Mouse (Mus musculus) embryonic facial prominence, embryonic 13.5 days (tissue): ENCODE results near the gene Phlpp1. TPM values are rescaled to one million over a fixed set of nuclear protein-coding genes. Genes with fewer than 3 reads are reported as not detected.

Source experiments
- ATAC-seq: fragments of 200-750 bp; cut with Nextera tagmentation; 2 replicates; pipeline ENCODE4 v1.8.0; 2017; ENCODE audit warnings: low read depth; ENCODE audit not compliant: insufficient number of reproducible peaks, insufficient read depth, low FRiP score, low TSS enrichment
- H3K27ac ChIP-seq: fragments of 300-500 bp; sonication (generic); 2 replicates; pipeline ENCODE4 v1.5.1; 2015; ENCODE audit warnings: moderate library complexity, mild to moderate bottlenecking, inconsistent platforms
- H3K27me3 ChIP-seq: fragments of 300-500 bp; sonication (generic); 2 replicates; pipeline ENCODE4 v1.6.1; 2015; ENCODE audit warnings: mild to moderate bottlenecking, inconsistent platforms
- H3K36me3 ChIP-seq: fragments of 300-500 bp; sonication (generic); 2 replicates; pipeline ENCODE4 v1.6.1; 2015; ENCODE audit warnings: mild to moderate bottlenecking, inconsistent platforms
- H3K4me1 ChIP-seq: fragments of 300-500 bp; sonication (generic); 2 replicates; pipeline ENCODE4 v1.6.1; 2015; ENCODE audit warnings: inconsistent platforms
- H3K4me2 ChIP-seq: fragments of 300-500 bp; sonication (generic); 2 replicates; pipeline ENCODE4 v1.6.1; 2015; ENCODE audit warnings: moderate library complexity, mild to moderate bottlenecking, inconsistent platforms
- H3K4me3 ChIP-seq: fragments of 300-500 bp; sonication (generic); 2 replicates; pipeline ENCODE4 v1.5.1; 2015; ENCODE audit warnings: mild to moderate bottlenecking, inconsistent platforms
- H3K9ac ChIP-seq: fragments of 300-500 bp; sonication (generic); 2 replicates; pipeline ENCODE4 v1.6.1; 2015; ENCODE audit warnings: mild to moderate bottlenecking, inconsistent platforms
- H3K9me3 ChIP-seq: fragments of 300-500 bp; sonication (generic); 2 replicates; pipeline ENCODE4 v1.6.1; 2016; ENCODE audit warnings: inconsistent platforms
- whole genome bisulfite sequencing: fragments of 180-500 bp; shearing (Covaris S2); methylation state at CpG from one replicate; pipeline ENCODE4 v1.1.7; 2015; ENCODE audit warnings: mixed read lengths; 5-methylcytosine and 5-hydroxymethylcytosine counted together
- polyA plus RNA-seq: library from polyadenylated mRNA; unstranded; fragments of >200 nt; fragmentation: Nextera tagmentation; extraction: Ambion mirVana; gene quantifications from 2 replicates; pipeline ENCODE4 v1.2.1, GENCODE M21; 2015

The Phlpp1 gene
- polyA plus RNA-seq, 1 experiment from 2014 or later = 3.4 TPM

DNA sequence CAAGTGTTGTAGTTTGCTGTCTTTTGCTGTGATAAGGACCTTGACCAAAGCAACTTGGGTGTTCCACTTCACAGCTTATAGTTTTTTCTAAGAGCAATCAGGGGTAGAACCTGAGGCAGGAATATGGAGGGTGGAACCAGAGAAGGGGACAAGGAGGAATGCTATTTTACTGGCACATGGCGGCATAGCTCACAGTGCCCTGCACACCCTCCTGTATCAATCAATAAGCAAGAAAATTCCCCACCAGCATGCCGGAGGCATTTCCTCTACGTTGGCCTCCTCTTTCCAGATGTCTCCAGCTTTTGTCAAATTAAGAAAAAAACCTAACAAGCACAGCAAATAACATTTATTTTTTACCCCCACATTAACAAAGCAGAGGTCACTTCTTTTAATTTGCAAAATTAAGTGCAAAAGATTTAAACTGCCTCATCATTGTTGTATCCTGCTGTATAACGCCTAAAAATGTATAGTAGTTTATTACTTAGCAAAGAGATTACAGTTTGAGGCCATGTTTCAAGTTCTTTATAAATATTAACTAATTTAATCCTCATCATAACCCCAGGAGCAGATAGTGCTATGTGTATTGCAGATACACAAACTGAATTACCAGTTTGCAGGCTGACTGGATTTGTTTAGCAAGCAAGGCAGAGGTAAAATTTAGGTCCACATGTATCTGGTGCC is 13.4 kb downstream of the Phlpp1 start:
- no peak overlapping the region for H3K27ac ChIP-seq
- no peaks in the 10 kb centered on the region for H3K36me3 ChIP-seq
- H3K4me3 ChIP-seq = no peak overlapping the region
- no peak overlapping the region for H3K9ac ChIP-seq
- ATAC-seq = no peak
- 46% methylated on average over 4 of the region's 4 CpGs for WGBS
- H3K4me2 ChIP-seq = no peak overlapping the region
- no peaks in the 10 kb centered on the region for H3K27me3 ChIP-seq
- peaks cover 11% of the 10 kb centered on the region for H3K4me1 ChIP-seq
- no peaks in the 10 kb centered on the region for H3K9me3 ChIP-seq

DNA sequence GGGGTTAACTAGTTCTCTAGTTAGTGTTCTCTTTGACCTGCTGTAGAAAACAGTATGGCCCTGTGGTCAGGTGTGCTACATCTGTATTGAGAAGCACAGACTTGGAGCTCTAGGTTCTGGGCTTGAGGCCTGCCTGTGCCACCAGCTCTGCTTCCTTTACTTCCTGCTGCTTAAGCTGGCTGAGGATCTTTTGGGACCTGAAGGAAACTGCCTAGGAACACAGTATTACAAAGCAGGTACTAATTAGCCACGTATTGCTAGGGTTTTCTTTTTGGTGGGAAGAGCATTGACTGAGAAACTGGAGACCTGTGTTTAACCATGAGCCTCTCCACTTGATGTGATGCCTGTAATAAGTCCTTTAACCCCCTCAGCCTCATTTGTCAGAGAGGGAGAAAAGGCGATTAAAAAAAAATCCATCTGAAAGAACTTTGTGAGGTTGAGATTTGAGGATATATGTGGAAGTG is 13.9 kb downstream of the Phlpp1 start:
- ATAC-seq = no peak
- no peak overlapping the region for H3K4me3 ChIP-seq
- peaks cover 11% of the 10 kb centered on the region for H3K4me1 ChIP-seq
- no peak overlapping the region for H3K4me2 ChIP-seq
- no peaks in the 10 kb centered on the region for H3K27me3 ChIP-seq
- no peaks in the 10 kb centered on the region for H3K36me3 ChIP-seq
- no peak overlapping the region for H3K9ac ChIP-seq
- H3K9me3 ChIP-seq = no peaks in the 10 kb centered on the region
- no peak overlapping the region for H3K27ac ChIP-seq
- WGBS = 35% methylated on average over 2 of the region's 2 CpGs

DNA sequence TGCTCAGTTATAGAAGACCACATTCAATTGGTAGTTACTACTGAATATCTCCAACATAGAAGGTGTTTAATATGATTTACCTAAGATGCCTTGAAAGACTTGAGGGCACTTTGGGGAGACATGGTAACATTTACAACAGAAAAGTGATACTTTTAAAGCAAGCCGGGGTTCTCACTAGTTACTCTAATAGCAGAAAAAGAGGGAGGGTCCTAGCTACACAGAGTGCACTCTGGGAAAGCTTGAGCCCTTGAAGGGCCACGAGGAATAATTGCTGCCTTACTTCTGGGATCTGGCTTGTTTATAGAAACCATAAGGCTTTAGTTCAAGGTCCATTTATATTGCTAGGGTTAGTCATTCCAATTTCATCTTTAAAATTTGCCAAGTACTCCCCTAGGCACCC is 14.5 kb downstream of the Phlpp1 start:
- Histone ChIP-seq H3K27me3 (no peaks in the 10 kb centered on the region), H3K4me3 (no peak overlapping the region), H3K9ac (no peak overlapping the region), H3K27ac (no peak overlapping the region), H3K4me1 (peaks cover 11% of the 10 kb centered on the region), H3K9me3 (no peaks in the 10 kb centered on the region), H3K4me2 (no peak overlapping the region), H3K36me3 (no peaks in the 10 kb centered on the region)
- no peak for ATAC-seq
- WGBS = 15% methylated on average over 2 of the region's 2 CpGs

DNA sequence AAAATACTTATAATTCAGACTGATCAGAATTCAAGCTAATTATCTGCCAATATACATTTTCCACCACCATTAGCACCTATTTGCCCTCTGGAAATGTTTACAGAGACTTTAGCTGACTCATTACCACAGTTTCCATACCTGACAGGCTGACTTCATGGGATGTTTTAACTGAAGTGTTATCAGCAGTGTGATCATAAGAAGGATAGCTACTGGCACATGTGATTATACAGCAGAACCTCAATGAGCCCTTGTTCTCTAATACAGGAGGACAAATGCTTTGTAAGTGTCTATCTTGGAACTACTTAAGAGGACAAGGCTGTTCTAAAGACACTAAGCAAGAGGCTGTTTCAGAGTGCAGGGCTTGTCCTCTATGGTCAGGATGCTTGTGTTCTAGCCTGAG is 15.9 kb downstream of the Phlpp1 start:
- no peak overlapping the region for H3K4me2 ChIP-seq
- H3K4me1 ChIP-seq = peaks cover 11% of the 10 kb centered on the region
- H3K27ac ChIP-seq = no peak overlapping the region
- no peak overlapping the region for H3K9ac ChIP-seq
- no peak for ATAC-seq
- no peaks in the 10 kb centered on the region for H3K36me3 ChIP-seq
- H3K9me3 ChIP-seq = no peaks in the 10 kb centered on the region
- no peaks in the 10 kb centered on the region for H3K27me3 ChIP-seq
- H3K4me3 ChIP-seq = no peak overlapping the region

DNA sequence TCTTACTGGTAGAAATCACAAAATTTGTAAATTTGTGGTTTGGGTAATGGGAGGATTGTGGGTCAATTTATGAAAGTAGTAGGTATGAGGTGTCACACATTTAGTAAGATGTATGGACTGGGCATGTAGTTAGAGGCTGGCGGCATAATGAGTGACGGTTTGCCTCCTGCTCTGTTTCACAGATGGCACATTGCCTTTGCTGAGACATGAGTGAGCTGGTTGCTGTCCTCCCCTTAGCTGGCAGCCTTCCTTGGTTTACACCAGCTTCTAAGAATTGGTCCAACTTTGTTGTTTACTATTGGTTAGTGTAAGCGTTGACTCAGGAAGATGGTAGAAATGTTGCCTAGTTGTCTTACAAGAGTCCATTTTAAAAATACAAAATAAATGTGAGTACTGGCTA is 17.2 kb downstream of the Phlpp1 start:
- Histone ChIP-seq H3K27me3 (no peaks in the 10 kb centered on the region), H3K27ac (no peak overlapping the region), H3K4me2 (no peak overlapping the region), H3K9ac (no peak overlapping the region), H3K9me3 (no peaks in the 10 kb centered on the region), H3K4me1 (peaks cover 20% of the 10 kb centered on the region), H3K4me3 (no peak overlapping the region), H3K36me3 (no peaks in the 10 kb centered on the region)
- WGBS = 96% methylated on average over 3 of the region's 3 CpGs
- no peak for ATAC-seq

DNA sequence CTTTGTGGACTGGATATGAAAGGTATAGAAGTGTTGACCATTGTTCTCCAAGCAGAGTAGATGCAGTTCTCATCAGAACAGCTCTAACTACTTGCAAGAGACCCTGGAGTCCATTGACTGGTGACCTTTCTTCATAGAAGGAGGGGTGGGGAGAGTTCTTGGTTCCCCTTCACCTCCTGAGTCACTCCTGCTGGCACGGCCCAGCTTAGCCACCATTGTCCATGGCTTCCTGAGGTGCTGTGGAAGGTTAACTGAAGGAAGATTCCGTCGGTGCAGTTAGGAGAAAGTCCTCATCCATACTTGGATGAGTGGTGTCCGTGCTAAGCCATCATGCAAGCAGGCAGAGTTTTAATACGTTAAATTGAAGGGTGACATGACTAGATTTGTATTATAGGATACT is 17.8 kb downstream of the Phlpp1 start:
- H3K4me1 ChIP-seq = peaks cover 20% of the 10 kb centered on the region
- no peak overlapping the region for H3K27ac ChIP-seq
- H3K4me3 ChIP-seq = no peak overlapping the region
- ATAC-seq = no peak
- H3K4me2 ChIP-seq = no peak overlapping the region
- H3K27me3 ChIP-seq = no peaks in the 10 kb centered on the region
- H3K36me3 ChIP-seq = no peaks in the 10 kb centered on the region
- WGBS = 91% methylated on average over 5 of the region's 5 CpGs
- no peak overlapping the region for H3K9ac ChIP-seq
- H3K9me3 ChIP-seq = no peaks in the 10 kb centered on the region

DNA sequence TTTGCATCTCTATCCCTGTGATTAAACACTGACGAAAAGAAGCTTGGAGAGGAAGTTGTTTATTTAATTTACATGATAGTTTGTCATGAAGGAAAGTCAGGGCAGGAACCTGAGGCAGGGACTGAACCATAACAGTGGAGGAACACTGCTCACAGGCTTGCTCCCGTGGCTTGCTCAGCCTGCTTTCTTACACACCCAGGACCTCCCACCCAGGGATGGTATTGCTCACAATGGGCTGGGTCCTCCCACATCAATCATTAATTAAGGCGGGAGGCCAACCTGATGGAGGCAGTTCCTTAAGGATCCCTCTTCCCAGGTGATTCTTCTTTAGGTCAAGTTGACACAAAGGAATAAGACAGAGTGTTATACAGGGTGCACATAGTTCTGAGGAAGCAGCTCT is 19.1 kb downstream of the Phlpp1 start:
- Histone ChIP-seq H3K36me3 (no peaks in the 10 kb centered on the region), H3K4me3 (no peak overlapping the region), H3K4me2 (no peak overlapping the region), H3K27me3 (no peaks in the 10 kb centered on the region), H3K9me3 (no peaks in the 10 kb centered on the region), H3K27ac (no peak overlapping the region), H3K4me1 (peaks cover 17% of the 10 kb centered on the region), H3K9ac (no peak overlapping the region)
- no peak for ATAC-seq
- 69% methylated on average over 3 of the region's 3 CpGs for WGBS

DNA sequence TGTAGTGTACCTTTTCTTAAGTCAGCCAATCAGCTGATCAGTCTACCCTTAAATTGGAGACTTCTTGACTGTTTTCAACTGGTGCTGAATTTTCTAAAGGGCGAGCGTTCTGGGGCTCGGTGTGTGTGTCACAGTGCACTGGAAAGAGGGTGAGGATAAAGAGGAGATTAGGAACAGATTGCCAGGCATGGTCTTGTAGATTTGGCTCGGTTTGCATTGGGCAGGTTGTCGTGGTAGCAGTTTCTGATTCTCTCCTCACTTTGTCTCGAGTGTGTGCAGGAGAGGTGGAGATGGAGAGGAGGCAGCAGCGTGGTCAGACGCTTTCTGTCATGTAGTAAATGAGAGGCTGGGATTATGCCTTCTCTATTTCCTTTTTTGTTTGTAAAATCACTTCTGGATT is 20.3 kb downstream of the Phlpp1 start:
- Histone ChIP-seq H3K27ac (no peak overlapping the region), H3K9ac (no peak overlapping the region), H3K4me2 (no peak overlapping the region), H3K4me3 (no peak overlapping the region), H3K36me3 (no peaks in the 10 kb centered on the region), H3K9me3 (no peaks in the 10 kb centered on the region), H3K4me1 (0 out of 2 replicates have a peak, but pooled peaks cover 12% of the 10 kb centered on the region), H3K27me3 (no peaks in the 10 kb centered on the region)
- ATAC-seq = no peak
- WGBS = 48% methylated on average over 8 of the region's 8 CpGs

DNA sequence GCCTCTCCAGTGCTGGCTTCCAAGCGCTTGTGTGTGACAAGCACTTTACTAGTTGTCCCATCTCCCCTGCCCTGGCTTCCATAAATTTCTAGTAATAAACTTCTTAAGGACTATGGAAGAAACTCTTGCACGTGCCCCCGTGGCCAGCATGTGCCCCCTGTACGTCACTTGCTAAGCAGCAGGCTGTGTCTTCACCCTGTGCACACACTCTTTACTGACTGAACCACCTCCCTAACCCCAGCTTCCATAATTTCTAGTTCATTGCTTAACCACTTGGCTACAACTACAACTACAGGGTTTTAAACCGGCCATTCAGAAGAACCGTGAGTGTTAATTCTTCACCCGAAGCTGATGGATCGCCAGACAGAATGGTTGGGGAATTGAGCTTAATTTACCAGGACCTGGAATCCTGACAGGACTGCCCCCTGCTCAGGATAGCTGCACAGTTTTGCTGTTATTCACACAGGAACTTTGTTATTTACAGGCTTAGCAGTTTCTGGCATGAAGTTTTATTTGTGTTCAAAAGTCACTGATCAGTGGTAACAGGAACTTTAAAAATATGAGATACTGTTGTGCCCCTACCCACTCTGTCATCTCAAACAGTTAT is 21.4 kb downstream of the Phlpp1 start:
- H3K4me3 ChIP-seq = no peak overlapping the region
- ATAC-seq = no peak
- H3K9me3 ChIP-seq = no peaks in the 10 kb centered on the region
- WGBS = 76% methylated on average over 8 of the region's 8 CpGs
- H3K27ac ChIP-seq = no peak overlapping the region
- no peaks in the 10 kb centered on the region for H3K27me3 ChIP-seq
- no peaks in the 10 kb centered on the region for H3K36me3 ChIP-seq
- H3K4me1 ChIP-seq = 0 out of 2 replicates have a peak, but pooled peaks cover 12% of the 10 kb centered on the region
- no peak overlapping the region for H3K9ac ChIP-seq
- H3K4me2 ChIP-seq = no peak overlapping the region

DNA sequence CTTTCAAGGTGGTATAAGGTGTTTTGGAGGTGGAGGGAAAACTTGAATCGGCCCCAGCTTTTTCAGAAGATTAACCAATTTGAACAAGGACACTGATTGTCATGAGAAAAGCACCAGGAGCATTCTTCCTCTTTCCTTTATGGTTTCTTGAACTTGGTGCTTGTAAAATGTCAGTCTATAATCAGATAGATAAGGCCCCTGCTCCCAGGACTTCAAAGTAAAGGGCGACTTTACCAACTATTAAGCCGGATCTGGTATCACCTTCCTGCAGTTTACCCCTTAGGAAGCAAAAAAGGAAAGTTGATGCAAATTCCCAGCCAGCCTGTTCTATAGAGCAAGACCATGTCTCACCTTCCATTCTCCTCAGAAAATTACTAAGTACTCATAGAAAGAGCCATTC is 21.9 kb downstream of the Phlpp1 start:
- WGBS = 58% methylated on average over 3 of the region's 3 CpGs
- no peak for ATAC-seq
- H3K4me3 ChIP-seq = no peak overlapping the region

DNA sequence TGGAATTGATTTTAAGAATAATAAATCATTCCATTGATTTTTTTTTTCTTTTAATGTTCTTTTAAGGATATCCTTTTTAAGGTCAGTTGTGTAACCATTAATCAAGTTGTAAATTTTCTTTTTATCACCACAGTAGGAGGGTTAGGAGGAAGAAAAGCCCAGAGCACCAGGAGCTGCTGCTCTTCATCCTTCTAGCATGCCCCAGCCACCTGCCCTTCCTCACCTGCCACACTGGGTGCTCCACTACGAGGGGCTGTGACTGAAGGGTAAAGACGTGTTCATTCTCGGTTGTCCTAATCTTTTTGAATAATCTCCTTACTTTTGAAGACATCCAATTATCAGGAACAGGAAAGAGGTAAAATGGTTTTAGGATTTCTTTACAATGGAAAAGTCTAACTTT is 22.7 kb downstream of the Phlpp1 start:
- no peak for ATAC-seq
- no peak overlapping the region for H3K9ac ChIP-seq
- H3K4me2 ChIP-seq = no peak overlapping the region
- no peak overlapping the region for H3K4me3 ChIP-seq
- no peaks in the 10 kb centered on the region for H3K36me3 ChIP-seq
- H3K27ac ChIP-seq = no peak overlapping the region
- H3K4me1 ChIP-seq = peaks cover 15% of the 10 kb centered on the region; the same call in 1 of the 2 replicates
- WGBS = 66% methylated on average over 3 of the region's 3 CpGs
- H3K9me3 ChIP-seq = no peaks in the 10 kb centered on the region
- H3K27me3 ChIP-seq = no peaks in the 10 kb centered on the region

More for the DNA sequence above, 21.9 kb downstream of the Phlpp1 start:
- no peaks in the 10 kb centered on the region for H3K27me3 ChIP-seq
- no peak overlapping the region for H3K9ac ChIP-seq
- H3K27ac ChIP-seq = no peak overlapping the region
- H3K4me2 ChIP-seq = no peak overlapping the region
- H3K4me1 ChIP-seq = 0 out of 2 replicates have a peak, but pooled peaks cover 12% of the 10 kb centered on the region
- H3K36me3 ChIP-seq = no peaks in the 10 kb centered on the region
- H3K9me3 ChIP-seq = no peaks in the 10 kb centered on the region

DNA sequence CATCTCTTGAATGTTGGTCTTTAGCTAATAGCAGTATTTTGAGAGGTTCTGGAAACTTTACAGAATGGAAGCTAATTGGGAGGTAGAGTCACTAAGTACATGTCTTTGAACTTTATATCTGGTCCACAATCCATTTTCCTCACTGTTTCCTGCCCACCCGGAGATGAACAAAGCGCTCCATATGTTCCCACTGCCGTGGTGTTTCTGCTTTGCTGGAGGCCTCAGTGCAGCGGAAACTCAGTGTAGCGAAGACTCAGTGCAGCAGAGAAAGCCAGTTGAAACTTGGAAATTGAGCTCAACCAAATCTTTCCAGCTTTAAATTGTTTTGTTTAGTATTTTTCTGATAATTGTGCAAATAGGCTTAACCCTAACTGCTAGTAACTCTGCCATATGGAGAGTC is 26.4 kb downstream of the Phlpp1 start:
- Histone ChIP-seq H3K4me2 (no peak overlapping the region), H3K9me3 (no peaks in the 10 kb centered on the region), H3K9ac (no peak overlapping the region), H3K4me3 (no peak overlapping the region), H3K36me3 (no peaks in the 10 kb centered on the region), H3K4me1 (peaks cover 16% of the 10 kb centered on the region), H3K27ac (no peak overlapping the region), H3K27me3 (no peaks in the 10 kb centered on the region)
- WGBS = 54% methylated on average over 5 of the region's 5 CpGs
- ATAC-seq = no peak
